Mouse (Mus musculus): ENCODE results near the gene Wdr6. TPM values are rescaled to one million over a fixed set of nuclear protein-coding genes. Genes with fewer than 3 reads are reported as not detected.

Gene Wdr6
- total and polyA plus RNA-seq, 3 experiments, result 43.5 to 44.9 TPM; not detected in 1

DNA sequence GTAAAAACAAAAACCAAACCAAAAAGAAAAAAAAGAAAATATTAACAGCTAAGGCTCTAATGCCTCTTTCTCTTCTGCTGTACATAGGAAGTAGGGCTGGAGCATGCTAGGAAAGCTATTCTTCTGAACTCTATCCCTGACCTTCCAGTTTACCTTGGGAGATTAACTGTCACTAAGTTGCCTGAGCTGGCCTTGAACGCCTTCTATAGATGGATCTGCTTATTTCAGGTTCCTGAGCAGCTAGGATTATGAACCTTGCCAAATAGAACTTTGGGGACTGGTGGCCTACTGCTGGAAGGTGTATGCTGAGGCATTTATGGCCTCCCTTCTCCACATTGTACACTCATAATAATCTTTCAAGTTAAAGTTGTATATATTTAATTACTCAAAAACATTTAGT, 47.6 kb downstream of the Wdr6 start (continued):
- no peak for TF ChIP-seq GATA1 (IDR thresholded peaks at IDR 0.05; ENCODE audit: low read depth, low read length)

DNA sequence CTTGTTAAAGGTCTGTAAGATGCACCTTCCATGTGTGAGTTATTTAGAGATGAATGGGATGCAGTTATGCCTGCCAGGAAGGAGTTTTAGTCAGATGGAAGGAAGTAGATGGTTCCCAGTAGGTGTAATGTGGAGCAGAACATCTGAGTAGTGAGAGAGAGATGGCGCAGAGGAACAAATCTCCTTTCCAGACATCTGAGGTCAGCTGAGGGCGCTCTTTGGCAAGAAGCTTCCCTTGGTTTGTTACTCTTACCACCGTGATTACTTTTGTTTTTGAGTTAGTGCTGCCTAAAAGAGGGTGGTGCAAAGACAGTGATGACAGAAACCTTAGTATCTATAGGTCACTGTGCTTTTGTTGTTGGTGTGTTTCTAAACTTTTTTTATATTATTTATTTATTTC, 53.1 kb downstream of the Wdr6 start:
- H3K4me1 ChIP-seq (ENCODE audit: control insufficient read depth in 1 of 2, insufficient read depth in 2 of 2, low read length in 2 of 2), result peaks cover 6 to 7% of the 10 kb centered on the region in 2 experiments
- no peak for DNase-seq (ENCODE audit: low read depth, low spot score)
- TF ChIP-seq ZNF384 (IDR thresholded peaks at IDR 0.05; ENCODE audit: low read depth, low read length) (no peak), ZKSCAN1 (IDR thresholded peaks at IDR 0.05; ENCODE audit: low read depth, low read length) (no peak), MEF2A (IDR thresholded peaks at IDR 0.05; ENCODE audit: extremely low read depth, insufficient replicate concordance, low read depth, low read length, poor library complexity, severe bottlenecking) (no peak), ZC3H11A (IDR thresholded peaks at IDR 0.05; ENCODE audit: low read depth, low read length) (no peak), USF1 (IDR thresholded peaks at IDR 0.05; ENCODE audit: low read depth, low read length) (no peak), CTCF (IDR thresholded peaks at IDR 0.05 in 2 of 3, conservative IDR thresholded peaks at IDR 0.05 in 1 of 3; ENCODE audit: control insufficient read depth in 1 of 3, insufficient read depth in 1 of 3, low read depth in 2 of 3, low read length in 3 of 3, poor library complexity in 1 of 3, severe bottlenecking in 1 of 3) (peak in 1 of 3 experiments; percentile 4; a peak in 1 of 6 replicates), POLR2A (IDR thresholded peaks at IDR 0.05; ENCODE audit: control insufficient read depth in 1 of 2, insufficient read depth in 1 of 2, low read depth in 1 of 2, low read length in 2 of 2, poor library complexity in 1 of 2) (no peak)
- H3K79me2 ChIP-seq (ENCODE audit: control insufficient read depth, insufficient read depth, low read length, poor library complexity), result peaks cover 53% of the 10 kb centered on the region
- no peak overlapping the region for H3K9ac ChIP-seq (ENCODE audit: control insufficient read depth, low read depth, low read length, poor library complexity, severe bottlenecking)
- H3K4me3 ChIP-seq (ENCODE audit: control insufficient read depth in 1 of 2, insufficient read depth in 1 of 2, low read depth in 2 of 2, low read length in 2 of 2), result no peak overlapping the region
- no peaks in the 10 kb centered on the region for H3K27me3 ChIP-seq (ENCODE audit: control insufficient read depth in 1 of 2, insufficient read depth in 2 of 2, low read length in 2 of 2)
- H3K27ac ChIP-seq (ENCODE audit: control insufficient read depth, low read depth, low read length), result no peak overlapping the region
- H3K36me3 ChIP-seq (ENCODE audit: control insufficient read depth in 1 of 2, insufficient read depth in 2 of 2, low read length in 2 of 2), result peaks cover 18 to 40% of the 10 kb centered on the region in 2 experiments
- H3K9me3 ChIP-seq (replicated peaks; ENCODE audit: insufficient read depth, low read length), result no peaks in the 10 kb centered on the region

DNA sequence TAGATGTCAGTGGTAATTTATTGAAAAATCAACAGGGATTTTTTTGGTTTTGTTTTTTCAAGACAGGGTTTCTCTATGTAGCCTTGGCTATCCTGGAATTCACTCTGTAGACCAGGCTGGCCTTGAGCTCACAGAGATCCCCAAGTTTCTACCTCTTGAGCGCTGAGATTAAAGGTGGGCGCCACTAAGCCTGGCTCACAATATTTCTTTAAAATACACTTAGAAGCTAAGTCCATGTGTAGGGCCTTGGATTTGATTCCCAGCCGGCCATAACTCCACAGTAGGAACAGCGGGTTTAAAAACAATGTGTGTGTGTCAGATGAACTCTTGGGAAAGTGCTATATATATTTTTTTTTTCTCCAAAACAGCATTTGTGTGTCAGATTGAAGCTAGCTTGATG, 55.2 kb downstream of the Wdr6 start:
- Histone ChIP-seq H3K9me3 (replicated peaks; ENCODE audit: insufficient read depth, low read length) (no peaks in the 10 kb centered on the region), H3K4me1 (ENCODE audit: control insufficient read depth in 1 of 2, insufficient read depth in 2 of 2, low read length in 2 of 2) (peaks cover 6 to 13% of the 10 kb centered on the region in 2 experiments), H3K27ac (ENCODE audit: control insufficient read depth, low read depth, low read length) (no peak overlapping the region), H3K27me3 (ENCODE audit: control insufficient read depth in 1 of 2, insufficient read depth in 2 of 2, low read length in 2 of 2) (no peaks in the 10 kb centered on the region), H3K79me2 (ENCODE audit: control insufficient read depth, insufficient read depth, low read length, poor library complexity) (peaks cover 64% of the 10 kb centered on the region), H3K36me3 (ENCODE audit: control insufficient read depth in 1 of 2, insufficient read depth in 2 of 2, low read length in 2 of 2) (peaks cover 35 to 37% of the 10 kb centered on the region in 2 experiments), H3K4me3 (ENCODE audit: control insufficient read depth in 1 of 2, insufficient read depth in 1 of 2, low read depth in 2 of 2, low read length in 2 of 2) (no peak overlapping the region), H3K9ac (ENCODE audit: control insufficient read depth, low read depth, low read length, poor library complexity, severe bottlenecking) (no peak overlapping the region)
- no peak for DNase-seq (ENCODE audit: low read depth, low spot score)
- TF ChIP-seq ETS1 (IDR thresholded peaks at IDR 0.05; ENCODE audit: low read depth, low read length) (no peak), BHLHE40 (IDR thresholded peaks at IDR 0.05; ENCODE audit: borderline replicate concordance, low read depth, low read length) (no peak), ZC3H11A (IDR thresholded peaks at IDR 0.05; ENCODE audit: low read depth, low read length) (no peak), MAX (IDR thresholded peaks at IDR 0.05; ENCODE audit: low read length) (no peak), ZMIZ1 (IDR thresholded peaks at IDR 0.05; ENCODE audit: low read depth, low read length) (no peak), MXI1 (IDR thresholded peaks at IDR 0.05; ENCODE audit: low read depth, low read length) (no peak), TAL1 (IDR thresholded peaks at IDR 0.05; ENCODE audit: low read length) (no peak), CHD2 (IDR thresholded peaks at IDR 0.05; ENCODE audit: low read length) (no peak), ELF1 (IDR thresholded peaks at IDR 0.05; ENCODE audit: low read depth, low read length) (no peak), USF1 (IDR thresholded peaks at IDR 0.05; ENCODE audit: low read depth, low read length) (no peak), JUND (IDR thresholded peaks at IDR 0.05; ENCODE audit: low read depth, low read length) (no peak), EP300 (IDR thresholded peaks at IDR 0.05; ENCODE audit: low read depth in 1 of 2, low read length in 2 of 2) (no peak), RCOR1 (IDR thresholded peaks at IDR 0.05; ENCODE audit: low read depth, low read length) (no peak), RAD21 (IDR thresholded peaks at IDR 0.05; ENCODE audit: low read depth, low read length) (no peak), MYC (IDR thresholded peaks at IDR 0.05; ENCODE audit: low read depth, low read length) (no peak), USF2 (IDR thresholded peaks at IDR 0.05; ENCODE audit: borderline replicate concordance in 1 of 2, insufficient read depth in 1 of 2, low read depth in 1 of 2, low read length in 2 of 2) (no peak)
